Mouse (Mus musculus): Measurements from ENCODE around the gene Xlr3b. TPM values are rescaled to one million over a fixed set of nuclear protein-coding genes. Genes with fewer than 3 reads are reported as not detected.

Gene Xlr3b
- 1.5 to 2.8 TPM (median 2.0 TPM) in 4 replicates for total RNA-seq (2023; ENCODE audit: inconsistent age)

GRCm38 (mm10) chrX:73191934-73192333 lies at the start of gene Xlr3b:
TSS of gene Xlr3b (plus strand) at chrX:73192207.

GRCm38 (mm10) chrX:73148496-73148895 lies 43.5 kb upstream of the Xlr3b start, which contains the start of gene Xlr5b:
TSS of gene Xlr5b (plus strand) at chrX:73148796.

GRCm38 (mm10) chrX:73149350-73149749 lies 42.7 kb upstream of the Xlr3b start, which contains the start of gene DXBay18:
TSS of gene DXBay18 (minus strand) at chrX:73149450.

GRCm38 (mm10) chrX:73176889-73177288 lies 15.1 kb upstream of the Xlr3b start, which contains the start of gene Spin2d:
TSS of gene Spin2d (minus strand) at chrX:73176989.

GRCm38 (mm10) chrX:73213819-73214564 lies 22.0 kb downstream of the Xlr3b start, which contains the start of gene Xlr4b:
TSS of gene Xlr4b (plus strand) at chrX:73214333.

GRCm38 (mm10) chrX:73227914-73228605 lies 36.1 kb downstream of the Xlr3b start, which contains the start of gene F8a:
TSS of gene F8a (plus strand) at chrX:73228291.

GRCm38 (mm10) chrX:73242821-73243325 lies 50.9 kb downstream of the Xlr3b start, which contains the start of gene Xlr4c:
TSS of gene Xlr4c (minus strand) at chrX:73243130.

Other genes starting within 250 kb of the Xlr3b start
- gene Zfp185, start 204.9 kb upstream of the Xlr3b start, total RNA-seq (2023; ENCODE audit: inconsistent age): not detected in 4 replicates
- gene Pnma5, start 155.1 kb upstream of the Xlr3b start, total RNA-seq (2023; ENCODE audit: inconsistent age): 0.93 to 1.5 TPM (median 1.2 TPM) in 4 replicates
- gene Pnma3, start 127.4 kb upstream of the Xlr3b start, total RNA-seq (2023; ENCODE audit: inconsistent age): not detected in 4 replicates
- 2.4 to 5.0 TPM (median 3.7 TPM) in 4 replicates for gene Xlr4a, start 109.7 kb upstream of the Xlr3b start, total RNA-seq (2023; ENCODE audit: inconsistent age)
- gene Xlr3a, start 95.1 kb upstream of the Xlr3b start, total RNA-seq (2023; ENCODE audit: inconsistent age): 0.15 to 0.38 TPM (median 0.27 TPM) in 3 of 4 replicates, not detected in the other
- 0.19 TPM in 1 of 4 replicates, not detected in the others for gene Gm14685, start 75.2 kb upstream of the Xlr3b start, total RNA-seq (2023; ENCODE audit: inconsistent age)
- not detected in 4 replicates for gene Xlr5b, start 43.4 kb upstream of the Xlr3b start, total RNA-seq (2023; ENCODE audit: inconsistent age)
- 0.21 TPM in 1 of 4 replicates, not detected in the others for gene DXBay18, start 42.8 kb upstream of the Xlr3b start, total RNA-seq (2023; ENCODE audit: inconsistent age)
- not detected in 4 replicates for gene Spin2d, start 15.2 kb upstream of the Xlr3b start, total RNA-seq (2023; ENCODE audit: inconsistent age)
- 11.2 to 16.7 TPM (median 13.7 TPM) in 4 replicates for gene Xlr4b, start 22.1 kb downstream of the Xlr3b start, total RNA-seq (2023; ENCODE audit: inconsistent age)
- gene F8a, start 36.1 kb downstream of the Xlr3b start, total RNA-seq (2023; ENCODE audit: inconsistent age): 12.3 to 14.9 TPM (median 13.4 TPM) in 4 replicates
- gene Xlr4c, start 50.9 kb downstream of the Xlr3b start, total RNA-seq (2023; ENCODE audit: inconsistent age): 3.2 to 5.3 TPM (median 4.2 TPM) in 4 replicates
- gene Xlr3c, start 73.2 kb downstream of the Xlr3b start, total RNA-seq (2023; ENCODE audit: inconsistent age): 0.35 TPM in 1 of 4 replicates, not detected in the others
- not detected in 4 replicates for gene Xlr5a, start 100.8 kb downstream of the Xlr3b start, total RNA-seq (2023; ENCODE audit: inconsistent age)
- not detected in 4 replicates for gene Xlr5c, start 100.8 kb downstream of the Xlr3b start, total RNA-seq (2023; ENCODE audit: inconsistent age)
- not detected in 4 replicates for gene Gm45015, start 144.6 kb downstream of the Xlr3b start, total RNA-seq (2023; ENCODE audit: inconsistent age)
- 24.0 to 32.8 TPM (median 26.6 TPM) in 4 replicates for gene Zfp275, start 150.4 kb downstream of the Xlr3b start, total RNA-seq (2023; ENCODE audit: inconsistent age)
- not detected in 4 replicates for gene Gm18336, start 206.5 kb downstream of the Xlr3b start, total RNA-seq (2023; ENCODE audit: inconsistent age)
- gene Zfp92, start 218.9 kb downstream of the Xlr3b start, total RNA-seq (2023; ENCODE audit: inconsistent age): not detected in 4 replicates
- gene Trex2, start 243.1 kb downstream of the Xlr3b start, total RNA-seq (2023; ENCODE audit: inconsistent age): 0.54 TPM in 1 of 4 replicates, not detected in the others